Mouse (Mus musculus) lung, postnatal 4 days (tissue): ENCODE data around the gene Hmga2.

Experiments used
- DNase-seq, 2 experiments: peaks; one replicate each; pipeline ENCODE4 v3.0.0; 2021

Gene Hmga2

GRCm38 (mm10) chr10:120472606-120473005 lies 3.7 kb downstream of the Hmga2 start:
- DNase-seq = no peak

GRCm38 (mm10) chr10:120465121-120465520 lies 11.1 kb downstream of the Hmga2 start:
- no peak for DNase-seq

- DNase-seq = peak in 1 of 2 experiments; percentile 36
Measured at GRCm38 (mm10) chr10:120461769-120462168, 14.5 kb downstream of the Hmga2 start.

- no peak for DNase-seq
Measured at GRCm38 (mm10) chr10:120461301-120461700, 15.0 kb downstream of the Hmga2 start.

GRCm38 (mm10) chr10:120458866-120459265 lies 17.4 kb downstream of the Hmga2 start:
- no peak for DNase-seq

- DNase-seq = no peak
Measured at GRCm38 (mm10) chr10:120449661-120450284, 26.5 kb downstream of the Hmga2 start.

- DNase-seq = no peak
Measured at GRCm38 (mm10) chr10:120446799-120447198, 29.5 kb downstream of the Hmga2 start.

- DNase-seq = no peak
Measured at GRCm38 (mm10) chr10:120446206-120446605, 30.1 kb downstream of the Hmga2 start.

GRCm38 (mm10) chr10:120444463-120445070 lies 31.7 kb downstream of the Hmga2 start:
- no peak for DNase-seq

- DNase-seq = no peak
Measured at GRCm38 (mm10) chr10:120443757-120444311, 32.4 kb downstream of the Hmga2 start.

GRCm38 (mm10) chr10:120441254-120441653 lies 35.0 kb downstream of the Hmga2 start:
- DNase-seq = no peak

- DNase-seq = no peak
Measured at GRCm38 (mm10) chr10:120434433-120434832, 41.8 kb downstream of the Hmga2 start.

GRCm38 (mm10) chr10:120433463-120433815 lies 42.8 kb downstream of the Hmga2 start:
- DNase-seq = no peak

- no peak for DNase-seq
Measured at GRCm38 (mm10) chr10:120432731-120433462, 43.4 kb downstream of the Hmga2 start.

- DNase-seq = no peak
Measured at GRCm38 (mm10) chr10:120432081-120432480, 44.2 kb downstream of the Hmga2 start.

GRCm38 (mm10) chr10:120431435-120431834 lies 44.8 kb downstream of the Hmga2 start:
- DNase-seq = peak in 1 of 2 experiments; percentile 39

- no peak for DNase-seq
Measured at GRCm38 (mm10) chr10:120430422-120430821, 45.8 kb downstream of the Hmga2 start.

GRCm38 (mm10) chr10:120429758-120430259 lies 46.5 kb downstream of the Hmga2 start:
- DNase-seq = no peak

GRCm38 (mm10) chr10:120429199-120429551 lies 47.1 kb downstream of the Hmga2 start:
- DNase-seq = no peak

- peak; percentile 33 to 72 for DNase-seq
Measured at GRCm38 (mm10) chr10:120428430-120429198, 47.7 kb downstream of the Hmga2 start.

GRCm38 (mm10) chr10:120426086-120426610 lies 50.1 kb downstream of the Hmga2 start:
- no peak for DNase-seq

- no peak for DNase-seq
Measured at GRCm38 (mm10) chr10:120424015-120424414, 52.3 kb downstream of the Hmga2 start.

GRCm38 (mm10) chr10:120423256-120423655 lies 53.0 kb downstream of the Hmga2 start:
- DNase-seq = no peak
